Mouse (Mus musculus): ENCODE measurements around the gene Piezo1.
"Not testable (repeated sequence)": the region's sequence is repeated elsewhere in the genome, so short reads cannot be mapped to it uniquely, and the experiment has no call there.

The Piezo1 gene

DNA sequence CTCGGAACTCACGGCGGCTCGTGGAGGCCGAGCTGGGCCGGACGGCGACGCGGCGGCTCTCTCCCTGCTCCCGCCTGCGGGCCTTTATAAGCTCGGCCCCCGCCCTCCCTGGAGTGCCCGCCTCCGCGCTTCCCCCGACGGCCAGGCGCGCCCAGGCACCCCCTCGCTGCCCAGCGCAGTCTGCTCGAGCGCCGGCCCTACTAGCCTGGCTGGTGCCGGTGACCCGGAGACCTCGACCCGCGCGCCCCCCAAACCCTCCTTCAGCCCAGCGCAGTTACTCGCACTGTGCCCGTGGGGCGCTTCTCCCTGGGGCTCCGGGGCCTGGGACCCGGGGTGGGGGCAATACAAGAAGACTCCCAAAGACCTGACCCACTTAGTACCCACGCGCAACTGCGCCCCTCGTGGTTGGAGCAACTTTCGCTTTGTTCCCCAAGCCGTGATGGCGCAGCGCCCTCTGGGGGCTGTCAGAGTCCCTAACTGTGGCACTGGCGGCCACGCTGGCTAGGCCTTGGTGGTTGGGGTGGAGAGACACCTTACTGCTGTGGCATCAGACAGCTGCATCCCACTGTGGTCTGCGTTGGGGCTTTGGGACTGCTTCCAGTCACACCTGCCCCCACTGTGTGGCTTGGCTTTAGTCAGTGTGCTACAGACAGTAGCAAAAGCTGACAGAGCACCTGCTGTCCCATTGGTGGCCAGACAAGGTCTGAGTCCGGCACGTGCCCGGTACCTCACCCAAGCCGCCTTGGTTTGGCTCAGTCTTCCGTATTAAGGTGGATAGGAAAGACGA lies at the start of gene Piezo1:
Gene Piezo1 (minus strand): TSS at position 65 of the 787 bp plus-strand sequence.
- peak; percentile 94 for DNase-seq (ENCODE audit: low spot score)

- DNase-seq (ENCODE audit: low spot score) = no peak
Measured at GRCm38 (mm10) chr8:122600666-122601065, 49.5 kb upstream of the Piezo1 start.

- no peak for DNase-seq (ENCODE audit: low spot score)
Measured at GRCm38 (mm10) chr8:122596031-122596430, 44.9 kb upstream of the Piezo1 start.

- DNase-seq (ENCODE audit: low spot score) = no peak
Measured at GRCm38 (mm10) chr8:122593783-122594507, 42.8 kb upstream of the Piezo1 start.

GRCm38 (mm10) chr8:122593240-122593639 lies 42.1 kb upstream of the Piezo1 start:
- DNase-seq (ENCODE audit: low spot score) = no peak

DNA sequence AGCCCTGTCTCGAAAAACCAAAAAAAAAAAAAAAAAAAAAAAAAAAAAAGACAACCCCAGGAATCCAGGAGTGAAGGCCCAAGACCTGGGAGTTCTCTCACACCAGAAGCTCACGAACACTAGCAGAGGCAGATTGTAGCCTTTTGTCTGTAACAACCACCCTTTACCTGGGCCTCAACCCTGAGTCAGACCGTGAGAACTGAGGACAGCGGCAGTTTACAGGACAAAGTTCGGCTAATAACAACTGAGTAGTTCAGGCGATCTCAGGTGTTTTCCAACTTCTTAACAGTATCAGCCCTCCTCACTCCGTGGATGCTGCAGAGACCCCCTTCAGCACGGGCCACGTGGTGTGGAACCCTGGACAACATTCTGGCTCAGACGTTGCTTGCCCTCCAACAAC lies 35.6 kb upstream of the Piezo1 start:
- no peak for DNase-seq (ENCODE audit: low spot score)

DNA sequence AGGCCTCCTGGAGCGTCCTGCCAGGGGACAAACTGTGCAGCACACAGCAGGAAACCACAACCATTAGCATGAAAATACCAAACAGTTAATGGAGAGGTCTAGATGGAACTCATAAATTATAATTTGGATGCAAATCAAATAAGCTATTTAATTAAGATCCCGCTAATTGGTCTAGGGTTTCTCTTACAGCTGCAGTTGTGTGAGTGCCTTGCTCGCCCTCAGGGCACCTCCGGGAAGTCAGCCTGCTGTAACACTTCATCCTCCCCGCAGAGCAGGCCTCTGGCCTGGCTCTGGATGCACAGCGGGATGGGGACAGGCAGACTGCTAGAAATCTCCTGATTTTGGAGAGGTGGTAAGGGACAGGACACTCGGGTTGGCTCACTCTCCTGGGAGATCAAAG lies 35.0 kb upstream of the Piezo1 start:
- DNase-seq (ENCODE audit: low spot score) = no peak

GRCm38 (mm10) chr8:122585411-122585891 lies 34.3 kb upstream of the Piezo1 start:
- no peak for DNase-seq (ENCODE audit: low spot score)

- DNase-seq (ENCODE audit: low spot score) = no peak
Measured at GRCm38 (mm10) chr8:122584981-122585380, 33.9 kb upstream of the Piezo1 start.

GRCm38 (mm10) chr8:122580926-122581325 lies 29.8 kb upstream of the Piezo1 start:
- DNase-seq (ENCODE audit: low spot score) = no peak

DNA sequence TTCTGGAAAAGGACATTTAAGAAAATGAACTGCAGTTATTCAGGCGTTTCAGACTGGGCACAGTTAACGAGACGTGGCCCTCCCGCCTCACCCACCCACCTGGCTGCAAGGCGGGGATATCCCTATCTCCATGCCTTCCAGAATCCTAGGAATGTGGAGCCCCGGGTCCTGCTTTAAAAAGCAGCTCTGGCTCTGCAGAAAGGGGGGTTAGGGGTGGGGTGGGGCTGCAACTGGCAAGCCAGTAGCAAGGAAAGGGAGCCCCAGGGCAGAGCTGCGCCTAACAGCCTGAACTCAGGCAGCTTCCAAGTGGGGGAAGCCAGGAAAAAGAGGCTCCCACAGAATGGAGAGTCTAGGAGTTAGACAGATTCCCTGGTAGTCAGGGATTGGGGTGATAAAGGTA lies 28.1 kb upstream of the Piezo1 start:
- no peak for DNase-seq (ENCODE audit: low spot score)

DNA sequence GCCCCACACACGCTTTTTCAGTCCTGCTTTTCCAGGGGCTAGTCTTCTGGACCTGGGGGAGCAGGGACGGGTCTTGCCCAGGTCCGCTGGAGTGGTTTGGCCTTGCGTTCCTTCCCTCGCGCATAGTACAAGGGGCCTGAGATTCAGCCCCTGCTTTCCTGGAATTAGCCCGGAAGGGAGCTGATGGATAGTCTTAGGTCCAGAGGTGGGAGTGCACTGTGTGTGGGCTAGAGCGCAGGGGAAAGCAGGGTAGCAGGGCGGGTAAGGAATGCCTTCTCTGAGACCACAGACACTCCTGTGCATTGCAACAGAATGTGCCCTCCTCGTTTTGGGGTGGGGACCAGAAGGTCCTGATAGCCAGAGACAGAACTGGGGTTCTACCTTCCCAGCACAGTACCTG lies 26.0 kb upstream of the Piezo1 start:
- no peak for DNase-seq (ENCODE audit: low spot score)

DNA sequence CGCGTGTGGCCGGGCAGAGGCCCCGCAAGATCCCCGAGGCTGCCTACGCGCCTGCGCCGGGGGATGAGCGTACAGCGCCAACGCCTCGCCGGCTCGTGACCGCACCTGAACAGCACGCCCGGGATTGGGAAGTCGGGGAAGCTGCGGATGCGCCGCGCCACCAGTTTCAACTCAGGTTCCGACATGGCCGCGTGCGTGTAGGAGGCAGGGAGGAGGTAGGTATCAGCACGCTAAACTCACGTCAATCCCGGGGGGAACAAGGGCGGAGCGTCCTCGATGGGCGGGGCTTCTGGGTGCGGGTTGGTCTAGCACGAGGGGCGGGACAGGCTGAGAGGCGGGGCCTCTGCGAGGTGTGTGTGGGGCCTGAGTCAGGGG lies 25.5 kb upstream of the Piezo1 start, which contains the start of gene Aprt:
Gene Aprt (minus strand): TSS at position 262 of the 375 bp plus-strand sequence.
- DNase-seq (ENCODE audit: low spot score) = peak; percentile 90

DNA sequence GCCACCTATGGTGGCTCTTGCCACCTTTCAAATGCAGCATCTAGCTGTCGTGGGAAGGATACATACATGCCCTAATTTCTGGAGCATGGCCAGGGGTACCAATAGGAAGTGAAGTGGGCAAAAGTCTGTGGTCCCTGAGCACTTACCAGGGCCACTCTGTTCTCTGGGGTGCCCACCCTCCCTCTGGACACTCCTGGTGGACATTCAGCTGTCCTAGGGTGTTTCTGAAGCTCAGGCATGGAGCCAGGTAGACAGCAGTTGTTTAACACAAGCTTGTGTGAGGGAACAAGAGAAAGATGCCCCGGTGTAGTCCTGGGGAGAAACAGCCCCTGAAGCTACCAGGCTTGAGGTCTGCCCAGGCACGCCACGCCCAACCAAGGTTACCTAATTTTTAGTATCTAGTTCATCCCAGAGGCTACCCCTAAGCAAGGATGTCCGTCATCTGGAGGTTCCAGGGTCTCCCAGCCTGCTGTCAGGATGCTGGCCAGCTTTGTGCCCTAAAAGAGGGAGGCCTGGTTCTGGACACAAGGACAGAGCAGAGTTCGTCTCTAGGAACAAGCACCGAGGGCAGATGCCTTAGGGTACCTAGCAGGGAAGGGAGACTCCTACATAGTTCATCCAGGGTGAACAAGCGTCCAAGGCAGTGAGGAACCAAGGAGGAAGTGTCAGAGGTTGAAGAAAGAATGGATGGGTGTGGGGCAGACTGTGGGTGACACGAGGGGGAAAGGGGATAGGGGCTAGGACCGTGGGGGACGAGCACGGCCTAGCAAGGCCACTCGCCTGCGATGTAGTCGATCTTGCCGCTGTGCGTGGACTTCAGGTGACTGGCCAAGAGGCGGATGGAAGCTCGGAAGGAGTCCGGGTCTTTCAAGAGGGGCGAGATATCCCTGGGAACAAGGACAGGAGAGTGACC lies 24.9 kb upstream of the Piezo1 start:
- no peak for DNase-seq (ENCODE audit: low spot score)

DNA sequence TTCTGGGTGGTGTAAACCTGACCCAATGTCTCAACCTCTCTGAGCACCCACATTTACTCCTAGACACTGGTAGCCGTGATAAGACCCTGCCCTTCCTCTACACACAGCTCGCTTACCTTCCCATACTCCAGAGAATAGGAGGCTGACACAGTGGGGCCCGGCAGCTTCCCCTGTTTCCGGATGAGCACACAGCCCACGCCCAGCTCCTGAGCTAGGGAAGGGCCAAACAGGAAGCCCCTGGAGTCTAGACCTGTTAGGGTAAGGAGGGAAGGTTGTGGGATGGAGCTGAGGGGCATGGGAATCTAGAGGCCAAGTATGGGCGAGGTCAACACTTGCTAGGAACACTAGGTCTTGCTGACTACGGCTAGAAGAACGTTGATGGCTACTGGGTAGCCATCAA lies 24.2 kb upstream of the Piezo1 start:
- no peak for DNase-seq (ENCODE audit: low spot score)

DNA sequence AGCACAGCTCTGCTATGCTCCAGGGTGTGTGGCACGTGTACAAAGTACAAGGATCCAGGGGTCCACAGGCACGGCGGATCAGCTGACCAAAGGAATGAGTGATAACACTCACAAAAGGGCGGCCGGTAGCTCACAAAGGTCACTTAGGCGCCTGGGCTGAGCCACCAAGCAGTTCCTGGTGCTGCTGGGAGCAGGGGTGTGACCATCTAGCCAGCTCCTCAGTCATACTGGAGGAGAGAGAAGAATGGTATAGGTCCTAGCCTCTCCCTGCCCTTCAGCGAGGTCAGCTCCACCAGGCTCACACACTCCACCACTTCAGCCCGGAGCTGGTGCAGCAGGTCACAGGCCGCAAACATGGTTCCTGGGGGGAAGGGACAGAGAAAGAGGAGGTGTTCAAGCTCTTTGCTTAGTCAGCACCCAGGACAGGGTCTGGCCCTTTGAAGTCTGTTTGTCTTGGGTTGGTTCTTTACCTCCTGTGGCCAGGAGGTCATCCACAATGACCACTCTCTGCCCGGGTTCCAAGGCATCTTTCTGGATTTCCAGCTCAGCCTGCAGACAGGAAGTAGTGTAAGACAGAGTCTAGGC lies 23.6 kb upstream of the Piezo1 start:
- DNase-seq (ENCODE audit: low spot score) = no peak

- no peak for DNase-seq (ENCODE audit: low spot score)
Measured at GRCm38 (mm10) chr8:122574264-122574663, 23.1 kb upstream of the Piezo1 start.

DNA sequence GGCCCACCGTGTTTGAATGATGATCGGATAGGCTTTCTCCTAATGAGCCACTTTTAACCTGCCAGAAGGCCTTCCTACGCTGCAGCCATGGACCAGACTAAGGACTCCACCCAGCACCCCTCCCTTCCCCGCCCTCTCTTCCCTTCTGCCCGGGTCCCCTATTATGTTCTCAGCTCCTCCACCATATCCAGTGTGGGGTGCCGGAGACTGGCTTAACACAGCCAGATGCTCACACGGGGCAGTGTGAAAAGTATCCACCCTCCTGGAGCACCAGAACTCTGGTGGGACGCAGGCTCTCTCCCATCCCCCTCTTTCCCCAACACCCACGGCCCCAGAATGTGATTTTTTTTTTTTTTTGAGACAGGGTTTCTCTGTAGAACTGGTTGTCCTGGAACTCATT lies 22.4 kb upstream of the Piezo1 start:
- no peak for DNase-seq (ENCODE audit: low spot score)

DNA sequence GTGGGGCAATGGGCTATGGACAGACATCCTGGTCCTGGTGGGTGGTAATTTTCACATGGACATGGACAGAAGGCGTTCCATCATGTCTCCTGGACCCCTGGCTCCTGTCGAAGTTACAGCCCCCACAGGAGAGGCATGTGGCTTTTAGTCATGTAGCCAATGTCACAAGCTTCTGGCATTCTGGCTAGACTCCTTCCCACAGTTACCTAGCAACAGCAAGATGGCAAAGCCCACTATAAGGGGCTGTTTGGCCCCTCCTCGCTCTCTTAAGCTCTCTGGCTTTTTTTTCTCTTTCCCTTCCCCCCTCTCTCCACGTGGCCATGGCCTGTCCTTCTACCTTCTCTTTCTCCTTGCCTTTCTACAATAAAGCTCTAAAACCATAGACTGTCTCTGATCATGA lies 22.0 kb upstream of the Piezo1 start:
- DNase-seq (ENCODE audit: low spot score) = not testable (repeated sequence)

- DNase-seq (ENCODE audit: low spot score) = no peak
Measured at GRCm38 (mm10) chr8:122572751-122573150, 21.6 kb upstream of the Piezo1 start.

DNA sequence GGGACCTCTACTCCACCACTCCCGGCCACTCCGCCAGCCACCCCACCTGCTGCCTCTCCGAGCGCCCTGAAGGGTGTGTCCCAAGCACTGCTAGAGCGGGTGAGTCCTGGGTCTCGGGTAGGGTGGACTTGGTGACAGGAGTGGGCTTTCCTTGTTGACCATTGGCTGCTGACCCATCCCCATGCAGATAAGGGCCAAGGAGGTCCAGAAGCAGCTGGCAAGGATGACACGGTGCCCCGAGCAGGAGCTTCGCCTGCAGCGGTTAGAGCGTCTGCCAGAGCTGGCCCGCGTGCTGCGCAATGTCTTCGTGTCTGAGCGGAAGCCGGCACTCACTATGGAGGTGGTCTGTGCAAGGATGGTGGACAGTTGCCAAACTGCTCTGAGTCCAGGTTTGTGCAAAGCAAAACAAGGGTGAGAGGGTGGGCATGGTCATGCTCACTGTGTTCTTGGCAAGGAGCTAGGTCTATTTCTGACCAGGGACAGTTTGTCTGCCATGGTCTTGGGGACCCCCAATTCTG lies 20.7 kb upstream of the Piezo1 start:
- no peak for DNase-seq (ENCODE audit: low spot score)

- DNase-seq (ENCODE audit: low spot score) = no peak
Measured at GRCm38 (mm10) chr8:122571153-122571552, 20.0 kb upstream of the Piezo1 start.

Data from ovary, postnatal 14 days (tissue).